Mouse (Mus musculus) testis, adult 2 months (tissue): ENCODE measurements around the gene Cfap61.

Experiments
- CTCF ChIP-seq: fragments of 200-500 bp; IDR thresholded peaks from 2 replicates; pipeline ENCODE4 v1.5.1; 2012; ENCODE audit warnings: low read depth, mild to moderate bottlenecking, inconsistent platforms, low read length, moderate library complexity; ENCODE audit not compliant: control insufficient read depth, insufficient read depth, insufficient replicate concordance
- POLR2A ChIP-seq: fragments of 200-500 bp; IDR thresholded peaks from 2 replicates; pipeline ENCODE4 v1.6.1; 2012; ENCODE audit warnings: low read depth, mild to moderate bottlenecking, inconsistent platforms, low read length, moderate library complexity; ENCODE audit not compliant: control insufficient read depth

- TF ChIP-seq CTCF (no peak), POLR2A (no peak)
Observed at GRCm38 (mm10) chr2:146216111-146217064, 281.8 kb downstream of the Cfap61 start.
